Mouse (Mus musculus) liver, embryonic 14.5 days (tissue): ENCODE results near the gene Cdc37. TPM values are rescaled to one million over a fixed set of nuclear protein-coding genes. Genes with fewer than 3 reads are reported as not detected.

Experiments
- ATAC-seq: fragments of 200-750 bp; cut with Nextera tagmentation; 2 replicates; pipeline ENCODE4 v1.8.0; 2017; ENCODE audit warnings: moderate number of reproducible peaks, mild to moderate bottlenecking, moderate library complexity; ENCODE audit not compliant: insufficient read depth
- DNase-seq, 3 experiments: peaks; one replicate each; pipeline ENCODE4 v3.0.0-alpha.2; 2012 to 2013; ENCODE audit warnings: low read depth in 3 of 3, low spot score in 3 of 3
- H3K27ac ChIP-seq: fragments of 300-500 bp; sonication (generic); 2 replicates; pipeline ENCODE4 v1.5.1; 2014; ENCODE audit warnings: moderate library complexity, mild to moderate bottlenecking, control low read depth, inconsistent platforms
- H3K27me3 ChIP-seq: fragments of 300-500 bp; sonication (generic); 2 replicates; pipeline ENCODE4 v1.6.1; 2014; ENCODE audit warnings: mild to moderate bottlenecking, low read length, moderate library complexity; ENCODE audit not compliant: control insufficient read depth, insufficient read depth
- H3K36me3 ChIP-seq: fragments of 300-500 bp; sonication (generic); replicated peaks from 2 replicates; pipeline ENCODE4 v1.6.1; 2014; ENCODE audit warnings: low read depth; ENCODE audit not compliant: control insufficient read depth, insufficient read depth
- H3K4me1 ChIP-seq, 2 experiments: fragments of 200-500 bp in 1 of 2; fragments of 300-500 bp in 1 of 2; sonication (generic) in 1 of 2; replicated peaks; 2 replicates each; pipeline ENCODE4 v1.6.1; 2012 to 2014; ENCODE audit warnings: antibody characterized with exemption in 1 of 2, inconsistent platforms in 1 of 2, low read length in 1 of 2; ENCODE audit not compliant: control insufficient read depth in 2 of 2, insufficient read depth in 2 of 2
- H3K4me2 ChIP-seq: fragments of 300-500 bp; sonication (generic); 2 replicates; pipeline ENCODE4 v1.6.1; 2014; ENCODE audit warnings: low read depth, mild to moderate bottlenecking, control low read depth, moderate library complexity
- H3K4me3 ChIP-seq, 2 experiments: fragments of 200-500 bp in 1 of 2; fragments of 300-500 bp in 1 of 2; sonication (generic) in 1 of 2; 2 replicates each; pipeline ENCODE4 v1.5.1; 2012 to 2014; ENCODE audit warnings: low read depth in 2 of 2, low read length in 2 of 2, mild to moderate bottlenecking in 2 of 2, control low read depth in 1 of 2, inconsistent platforms in 1 of 2, moderate library complexity in 1 of 2; ENCODE audit not compliant: insufficient read depth in 1 of 2
- H3K9ac ChIP-seq: fragments of 300-500 bp; sonication (generic); replicated peaks from 2 replicates; pipeline ENCODE4 v1.6.1; 2014; ENCODE audit warnings: mild to moderate bottlenecking, control low read depth, moderate library complexity
- H3K9me3 ChIP-seq: fragments of 300-500 bp; sonication (generic); 2 replicates; pipeline ENCODE4 v1.6.1; 2016; ENCODE audit warnings: low read length, mixed read lengths; ENCODE audit not compliant: control insufficient read depth
- CTCF ChIP-seq: IDR thresholded peaks from 2 replicates; pipeline ENCODE4 v1.5.1; 2016; ENCODE audit warnings: antibody characterized with exemption, low read depth, control low read depth
- EP300 ChIP-seq: IDR thresholded peaks from 2 replicates; pipeline ENCODE4 v1.6.1; 2016; ENCODE audit warnings: antibody characterized with exemption, low read depth
- WGBS: fragments of 180-500 bp; shearing (Covaris S2); extraction: QIAGEN DNeasy Blood & Tissue Kit; methylation state at CpG from one replicate; pipeline ENCODE4 v1.1.7; 2014; ENCODE audit not compliant: insufficient replicate concordance; 5-methylcytosine and 5-hydroxymethylcytosine counted together
- polyA plus RNA-seq, 2 experiments: library from polyadenylated mRNA; depleted of rRNA in 1 of 2; stranded (reverse) in 1 of 2; unstranded in 1 of 2; fragments of >200 nt; fragmentation: Nextera tagmentation in 1 of 2; extraction: Ambion mirVana in 1 of 2; gene quantifications; 2 replicates each; pipeline versions ENCODE4 v1.2.1 to v1.2.3; 2012 to 2014

The Cdc37 gene
- polyA plus RNA-seq, 2 experiments, result 118 to 123 TPM

GRCm38 (mm10) chr9:21100447-21101161 lies 49.2 kb downstream of the Cdc37 start:
- no peak overlapping the region for H3K27ac ChIP-seq
- no peaks in the 10 kb centered on the region for H3K27me3 ChIP-seq
- TF ChIP-seq EP300 (no peak), CTCF (no peak)
- no peak overlapping the region for H3K9ac ChIP-seq
- no peaks in the 10 kb centered on the region for H3K9me3 ChIP-seq
- H3K4me3 ChIP-seq, result 0 out of 4 replicates have a peak overlapping the region, but pooled peaks of 1 of the 2 experiments have one; percentile 5
- 17% methylated on average over 15 of the region's 15 CpGs for WGBS
- H3K4me2 ChIP-seq, result peak overlapping the region; percentile 1; the same call in 1 of the 2 replicates
- DNase-seq (no peak), ATAC-seq (0 out of 2 replicates have a peak, but pooled peaks have one; percentile 24)
- H3K36me3 ChIP-seq, result no peaks in the 10 kb centered on the region
- peaks cover 10 to 23% of the 10 kb centered on the region in 2 experiments for H3K4me1 ChIP-seq

DNA sequence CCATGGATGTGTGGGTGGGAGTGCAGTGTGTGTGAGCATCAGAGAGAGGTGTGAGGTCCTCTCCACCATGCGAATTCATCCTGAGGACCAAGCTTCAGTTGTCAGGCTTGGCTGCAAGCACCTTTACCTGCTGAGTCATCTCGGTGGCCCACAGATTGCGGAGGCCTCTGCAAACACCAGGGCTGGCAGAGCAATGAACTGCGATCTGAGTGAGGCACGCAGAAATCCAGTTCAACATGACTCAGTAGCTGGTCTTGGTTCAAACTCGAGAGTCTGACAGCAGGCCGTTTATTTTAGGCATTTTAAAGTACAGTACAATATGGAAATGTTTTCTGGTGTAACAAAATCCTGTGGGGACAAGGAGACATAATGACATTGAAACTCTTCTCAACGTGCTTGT lies 52.0 kb downstream of the Cdc37 start:
- peak overlapping the region; percentile 9; the same call in 1 of the 2 replicates for H3K9ac ChIP-seq
- no peak overlapping the region for H3K4me3 ChIP-seq
- WGBS, result 45% methylated on average over 8 of the region's 8 CpGs
- DNase-seq (no peak), ATAC-seq (peak; percentile 29; the same call in 1 of the 2 replicates)
- no peak overlapping the region for H3K4me2 ChIP-seq
- no peaks in the 10 kb centered on the region for H3K36me3 ChIP-seq
- no peak overlapping the region for H3K27ac ChIP-seq
- peaks cover 4 to 13% of the 10 kb centered on the region in 2 experiments for H3K4me1 ChIP-seq
- no peaks in the 10 kb centered on the region for H3K27me3 ChIP-seq
- no peaks in the 10 kb centered on the region for H3K9me3 ChIP-seq
- TF ChIP-seq EP300 (no peak), CTCF (no peak)

- TF ChIP-seq EP300, result no peak
- 84% methylated on average over 4 of the region's 4 CpGs for WGBS
- ATAC-seq, result no peak
- DNase-seq, result no peak
- Histone ChIP-seq H3K9ac (no peak overlapping the region), H3K4me1 (peaks cover 8 to 20% of the 10 kb centered on the region in 2 experiments), H3K27ac (no peak overlapping the region), H3K9me3 (no peaks in the 10 kb centered on the region), H3K4me3 (no peak overlapping the region), H3K36me3 (no peaks in the 10 kb centered on the region), H3K4me2 (no peak overlapping the region), H3K27me3 (no peaks in the 10 kb centered on the region)
These were observed 53.8 kb downstream of the Cdc37 start for GRCm38 (mm10) chr9:21095958-21096357.

GRCm38 (mm10) chr9:21093423-21093822 lies 56.4 kb downstream of the Cdc37 start:
- DNase-seq (no peak), ATAC-seq (no peak)
- Histone ChIP-seq H3K4me2 (no peak overlapping the region), H3K9me3 (no peaks in the 10 kb centered on the region), H3K27me3 (no peaks in the 10 kb centered on the region), H3K4me3 (no peak overlapping the region), H3K36me3 (peaks cover 20% of the 10 kb centered on the region), H3K4me1 (peaks cover 16 to 29% of the 10 kb centered on the region in 2 experiments), H3K9ac (no peak overlapping the region), H3K27ac (no peak overlapping the region)
- 79% methylated on average over 9 of the region's 9 CpGs for WGBS
- no peak for TF ChIP-seq EP300
- TF ChIP-seq CTCF, result no peak

GRCm38 (mm10) chr9:21091707-21092320 lies 58.0 kb downstream of the Cdc37 start, which contains the start of the genes Gm38431 and Raver1:
Gm38431 (minus strand) TSS chr9:21091997.
Raver1 (minus strand) TSS chr9:21092008.
- H3K4me2 ChIP-seq, result peak within 1 kb of the TSS; percentile 92

More at GRCm38 (mm10) chr9:21091707-21092320, 58.0 kb downstream of the Cdc37 start, which contains the start of the genes Gm38431 and Raver1:
- Histone ChIP-seq H3K4me1 (peaks cover 12 to 22% of the 10 kb centered on the region in 2 experiments), H3K9me3 (no peaks in the 10 kb centered on the region), H3K27ac (peak within 1 kb of the TSS; percentile 71), H3K27me3 (no peaks in the 10 kb centered on the region), H3K36me3 (peaks cover 36% of the 10 kb centered on the region), H3K4me3 (peak within 1 kb of the TSS; percentile 89 to 92), H3K9ac (peak within 1 kb of the TSS; percentile 95)
- WGBS, result under 1% methylated on average over 54 of the region's 54 CpGs
- TF ChIP-seq EP300, result no peak; the same call in 1 of the 2 replicates
- no peak for TF ChIP-seq CTCF
- peak; percentile 97 to 98 (median 98) for DNase-seq
- ATAC-seq, result peak; percentile 99
